Mouse (Mus musculus): Measurements from ENCODE around the gene Atox1. TPM values are rescaled to one million over a fixed set of nuclear protein-coding genes. Genes with fewer than 3 reads are reported as not detected.

The Atox1 gene
- polyA plus RNA-seq, 1 experiment from 2014 or later = 260 TPM

Small RNAs within 50 kb of the gene (microRNA-seq; reads per million reads assigned to microRNA genes)
- gene Mir7652 = not detected

Other genes starting within 250 kb of the Atox1 start
- 0.03 and 0.22 TPM in 2 replicates for gene Fat2, start 124.7 kb downstream of the Atox1 start, polyA plus RNA-seq (2015; fragmentation: Nextera tagmentation; extraction: Ambion mirVana)
- 1,914 and 2,149 TPM in 2 replicates for gene Sparc, start 38.1 kb downstream of the Atox1 start, polyA plus RNA-seq (2015; fragmentation: Nextera tagmentation; extraction: Ambion mirVana)
- gene G3bp1, start 8.4 kb upstream of the Atox1 start, polyA plus RNA-seq (2015; fragmentation: Nextera tagmentation; extraction: Ambion mirVana) = 94.4 and 105 TPM in 2 replicates
- not detected in 2 replicates for gene Glra1, start 147.0 kb upstream of the Atox1 start, polyA plus RNA-seq (2015; fragmentation: Nextera tagmentation; extraction: Ambion mirVana)

Data from heart, embryonic 15.5 days (tissue).